Mouse (Mus musculus): ENCODE measurements around the gene Fer1l5.

The Fer1l5 gene

DNA sequence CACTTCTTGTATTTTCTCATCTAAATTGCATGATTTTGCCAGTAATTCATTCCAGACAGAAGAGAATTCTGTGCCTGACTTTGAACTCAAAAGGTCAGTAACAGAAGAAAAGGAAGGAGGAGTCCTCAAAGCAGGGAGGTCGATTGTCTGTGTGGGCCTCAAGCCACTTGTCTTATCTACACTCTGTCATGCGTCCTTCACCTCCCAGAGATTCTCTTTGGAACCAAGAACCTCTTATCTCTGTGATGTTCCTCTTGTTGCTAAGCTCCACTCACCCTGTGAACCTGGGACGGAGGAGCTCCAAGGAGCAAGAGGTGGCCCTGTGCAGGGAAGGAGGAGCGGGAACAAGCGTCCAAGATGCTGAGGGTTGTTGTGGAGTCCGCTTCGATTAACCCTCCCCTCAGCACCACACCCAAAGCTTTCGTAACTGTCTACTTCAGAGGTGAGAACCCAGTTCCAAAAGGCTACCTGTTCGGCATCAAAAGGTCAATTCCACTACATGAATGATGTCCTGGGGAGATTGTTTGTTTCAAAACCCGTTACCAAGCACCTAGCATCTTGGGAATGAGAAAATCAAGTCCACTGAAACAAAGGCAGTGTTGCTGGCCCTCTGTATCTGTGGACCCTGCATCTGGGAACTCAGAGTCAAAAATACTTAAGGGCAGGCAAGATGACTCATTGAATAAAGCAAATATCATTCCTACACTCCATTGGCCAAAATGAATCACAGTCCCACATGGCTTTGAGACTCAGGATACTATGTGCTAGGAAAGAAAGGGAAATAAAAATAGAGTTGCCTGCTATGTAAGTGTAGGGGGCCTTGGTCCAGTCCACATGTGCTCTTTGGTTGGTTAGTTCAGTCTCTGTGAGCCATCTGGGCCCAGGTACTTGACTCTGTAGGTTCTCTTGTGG lies at the start of gene Fer1l5:
Fer1l5 (plus strand) TSS at position 358 of the 912 bp plus-strand sequence.
- DNase-seq (ENCODE audit: low read depth, low spot score) = peak; percentile 51

DNA sequence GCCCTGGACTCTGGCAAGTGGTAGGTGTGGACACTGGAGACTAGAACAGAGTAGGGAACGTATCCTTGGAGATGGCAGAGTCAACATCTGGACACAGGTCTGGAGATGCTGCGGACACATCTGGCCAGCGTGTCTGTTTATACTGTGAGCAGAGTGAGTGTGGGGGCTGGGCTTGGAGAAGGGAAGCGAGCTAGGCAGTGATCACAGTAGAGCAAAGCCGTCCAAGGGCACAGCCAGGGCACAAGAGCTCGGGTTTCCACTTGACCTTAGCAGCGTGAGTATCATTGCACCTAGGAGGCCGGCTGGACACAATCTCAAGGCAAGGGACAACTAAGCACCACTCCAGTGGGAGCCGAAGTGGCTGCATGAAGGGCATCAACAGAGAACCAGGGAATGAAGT lies 49.0 kb upstream of the Fer1l5 start:
- no peak for DNase-seq (ENCODE audit: low read depth, low spot score)

DNA sequence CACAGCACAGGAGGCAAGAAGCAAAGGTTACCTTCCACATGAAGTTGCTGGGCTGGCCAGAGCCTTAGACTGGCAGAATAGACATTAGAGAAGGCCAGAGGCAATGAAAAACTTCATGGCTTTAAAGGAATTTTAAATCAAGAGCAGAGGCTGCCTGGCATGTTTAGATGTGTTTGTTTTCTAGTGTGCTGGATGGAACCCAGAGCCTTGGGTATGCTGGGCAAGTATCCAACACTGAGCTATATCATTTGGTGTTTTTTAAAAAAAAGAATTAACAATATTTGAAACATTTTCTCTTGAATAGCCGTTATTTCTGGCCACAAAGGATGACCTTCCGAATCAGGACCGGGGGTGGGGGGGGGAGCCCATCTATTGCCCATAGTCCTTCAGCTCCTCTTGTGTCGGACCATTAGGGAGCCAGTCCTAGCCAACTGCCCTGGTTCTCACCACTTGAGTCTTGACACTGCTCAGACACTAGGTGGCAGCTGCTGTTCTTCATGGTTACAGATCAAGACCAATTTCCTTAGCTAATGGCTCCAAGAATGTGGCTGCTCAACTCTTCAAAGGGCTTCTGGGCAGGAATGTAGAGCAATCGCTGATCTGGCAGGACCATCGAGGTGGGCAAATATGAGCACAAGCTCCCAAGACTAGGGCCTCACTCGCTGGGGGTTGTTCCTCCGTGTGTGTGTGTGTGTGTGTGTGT lies 48.2 kb upstream of the Fer1l5 start:
- peak; percentile 81 for DNase-seq (ENCODE audit: low read depth, low spot score)

DNA sequence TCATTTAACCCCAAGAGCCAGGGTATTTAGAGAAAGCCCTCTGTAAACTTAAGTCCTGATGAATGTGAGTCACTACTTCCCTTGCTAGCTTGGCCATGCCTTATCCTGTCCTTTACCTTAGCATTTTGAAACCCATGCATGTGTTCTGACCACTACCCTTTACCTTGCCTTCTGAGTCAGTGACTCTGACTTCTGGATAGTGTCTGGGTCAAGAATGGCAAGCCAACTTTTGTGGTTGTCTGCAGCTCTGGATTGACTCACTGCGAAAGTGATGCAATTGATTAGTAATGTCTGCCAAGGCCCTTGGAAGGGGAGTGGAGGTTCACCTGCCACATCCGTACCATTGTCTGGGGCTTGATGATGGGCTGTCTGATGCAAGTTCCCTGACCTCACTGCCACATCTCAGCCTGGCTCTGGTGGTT lies 46.2 kb upstream of the Fer1l5 start:
- peak; percentile 98 for DNase-seq (ENCODE audit: low read depth, low spot score)

DNA sequence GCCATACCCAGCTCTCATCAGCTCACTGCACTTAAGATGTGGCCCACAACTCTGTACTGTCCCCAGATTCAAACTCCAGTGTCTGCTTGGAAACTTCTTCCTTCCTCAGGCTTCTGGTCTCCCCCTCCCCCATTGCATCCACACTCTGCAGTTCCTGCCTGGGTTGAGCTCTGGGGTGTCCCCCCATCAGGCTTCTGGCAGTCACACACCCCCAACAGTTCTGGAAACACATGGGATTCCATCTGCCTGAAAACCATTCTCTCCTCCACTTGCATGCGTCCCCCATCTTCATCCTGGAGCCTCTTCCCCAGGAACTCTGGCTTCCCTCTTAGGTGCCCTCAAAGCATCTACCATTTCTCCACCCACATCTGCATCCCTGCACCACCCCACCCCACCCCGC lies 45.3 kb upstream of the Fer1l5 start:
- DNase-seq (ENCODE audit: low read depth, low spot score) = no peak

DNA sequence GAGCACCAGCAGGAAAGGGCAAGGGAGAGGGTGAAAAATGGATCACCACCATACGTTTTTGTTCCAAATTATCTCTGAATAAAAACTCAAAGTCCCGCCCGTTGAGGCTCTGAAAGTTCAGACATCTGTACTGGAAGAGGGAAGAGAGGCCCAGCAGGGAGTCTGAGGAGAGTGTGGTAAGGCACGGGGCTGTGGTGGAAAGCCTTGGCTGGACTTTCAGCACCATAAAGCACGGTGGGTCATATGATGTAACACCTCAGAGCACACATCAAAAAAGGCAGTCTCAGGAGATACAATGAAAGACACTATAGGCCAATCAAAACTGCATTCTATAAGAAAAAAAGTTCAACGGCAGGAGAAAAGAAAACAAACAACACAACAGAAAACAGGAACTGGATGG lies 40.3 kb upstream of the Fer1l5 start:
- no peak for DNase-seq (ENCODE audit: low read depth, low spot score)

DNA sequence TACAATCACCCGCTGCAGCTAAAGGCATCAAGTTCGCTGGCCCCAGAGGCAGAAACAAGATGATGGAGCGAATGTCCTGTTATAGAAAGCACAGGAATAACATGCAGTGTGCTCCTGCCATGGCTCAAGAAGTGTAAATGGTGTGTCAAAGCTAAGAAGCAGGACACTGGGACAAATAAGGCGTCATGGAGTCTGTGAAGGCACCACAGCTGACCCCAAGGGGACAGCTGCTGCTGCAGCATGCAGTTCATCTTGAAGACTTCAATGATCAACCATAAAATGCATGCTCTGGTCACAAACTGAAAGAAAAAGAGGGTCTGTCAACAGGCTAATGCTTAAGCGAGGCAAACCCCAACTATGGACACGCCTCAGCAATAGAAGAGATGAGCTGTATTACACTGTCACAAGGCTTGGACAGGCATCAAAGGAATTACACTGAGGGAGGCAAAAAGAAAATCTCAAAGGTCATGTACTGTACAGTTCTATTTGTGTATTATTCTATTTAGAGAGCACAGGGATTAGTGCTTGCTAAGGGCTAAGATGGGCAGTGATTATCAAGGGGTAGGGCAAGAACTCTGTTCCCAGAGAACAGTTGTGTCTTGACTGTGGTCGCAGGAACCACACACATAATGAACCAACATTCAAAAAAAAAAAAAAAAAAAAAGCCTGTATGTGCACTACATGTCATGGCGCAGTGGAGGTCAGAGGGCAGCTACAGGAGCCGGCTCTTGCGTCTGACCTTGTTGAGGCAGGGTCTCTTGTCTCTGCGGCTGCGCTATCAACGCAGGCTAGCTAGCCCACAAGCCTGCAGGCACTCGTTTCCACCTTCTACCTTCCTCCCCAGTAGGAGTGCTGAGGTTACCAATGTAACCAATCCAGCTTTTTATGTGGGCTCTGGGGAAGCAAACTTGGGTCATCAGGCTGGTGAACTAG lies 38.9 kb upstream of the Fer1l5 start:
- DNase-seq (ENCODE audit: low read depth, low spot score) = no peak

DNA sequence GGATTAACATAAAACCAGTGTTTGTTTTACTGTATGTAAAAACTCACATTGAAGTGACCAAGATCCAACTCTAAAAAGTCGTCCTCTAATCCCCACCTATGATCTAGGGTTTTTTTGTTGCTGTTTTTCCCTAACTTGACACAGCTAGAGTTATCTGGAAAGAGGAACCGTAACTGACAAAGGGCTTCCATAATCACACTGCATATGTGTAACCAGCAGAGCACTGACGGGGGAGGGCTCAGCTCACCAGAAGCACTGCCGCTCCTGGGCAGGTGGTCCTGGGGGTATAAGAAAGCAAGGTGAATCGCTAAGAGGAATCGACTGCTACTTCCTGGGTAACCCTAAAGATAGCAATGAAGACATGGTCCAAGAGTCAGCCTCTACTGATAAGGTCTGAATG lies 29.5 kb upstream of the Fer1l5 start:
- no peak for DNase-seq (ENCODE audit: low read depth, low spot score)

DNA sequence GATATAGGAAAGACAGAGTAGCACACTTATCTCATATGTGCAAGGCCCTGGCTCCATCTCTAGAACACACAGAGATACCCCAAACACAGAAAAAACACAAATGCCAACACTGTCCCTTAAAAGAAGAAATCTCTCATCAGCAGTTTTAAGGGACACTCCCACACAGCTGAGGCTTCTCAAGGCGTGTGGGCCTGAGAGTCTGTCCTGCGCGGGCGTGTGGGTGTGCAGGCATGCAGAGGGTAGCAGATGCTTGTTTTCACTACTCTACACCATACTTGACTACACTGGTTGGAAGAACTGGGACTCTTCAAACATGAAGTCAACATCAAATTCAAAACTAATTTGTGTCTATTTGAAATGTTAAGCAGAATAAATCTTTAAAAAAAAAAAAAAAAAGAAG lies 19.7 kb upstream of the Fer1l5 start:
- DNase-seq (ENCODE audit: low read depth, low spot score) = no peak

DNA sequence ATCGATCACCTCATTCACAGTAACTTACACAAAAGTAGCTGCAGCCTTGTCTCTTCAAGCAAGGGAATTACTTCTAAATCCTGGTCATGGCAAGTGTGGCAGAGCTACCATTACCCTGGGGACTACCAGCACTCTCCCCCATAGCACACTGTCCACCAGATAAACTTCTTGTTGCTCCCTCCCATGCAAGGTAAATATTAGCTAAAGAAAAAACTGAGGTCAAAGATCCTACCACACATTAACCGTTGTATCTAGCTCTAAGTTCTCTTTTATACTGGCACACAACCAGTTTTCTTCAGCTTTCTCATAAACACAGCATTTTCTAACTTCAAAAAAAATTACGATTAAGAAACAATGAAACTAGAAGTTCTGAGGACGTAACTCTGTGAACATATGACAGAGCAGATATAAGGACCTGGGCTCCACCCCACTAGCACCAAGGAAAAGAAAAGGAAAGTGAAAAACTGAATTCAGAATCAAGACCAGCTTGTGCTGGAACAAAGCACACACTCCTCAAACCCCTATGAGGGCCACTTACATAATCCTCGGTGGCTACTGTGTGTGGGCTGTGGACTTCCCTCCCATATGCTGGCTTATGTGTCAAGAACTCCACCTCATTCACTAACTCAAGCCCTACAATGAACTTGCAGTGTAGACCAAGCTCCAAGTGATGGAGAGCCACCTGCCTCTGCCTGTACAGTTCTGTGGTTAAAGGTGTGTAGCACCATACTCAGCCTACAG lies 15.0 kb upstream of the Fer1l5 start:
- DNase-seq (ENCODE audit: low read depth, low spot score) = no peak

DNA sequence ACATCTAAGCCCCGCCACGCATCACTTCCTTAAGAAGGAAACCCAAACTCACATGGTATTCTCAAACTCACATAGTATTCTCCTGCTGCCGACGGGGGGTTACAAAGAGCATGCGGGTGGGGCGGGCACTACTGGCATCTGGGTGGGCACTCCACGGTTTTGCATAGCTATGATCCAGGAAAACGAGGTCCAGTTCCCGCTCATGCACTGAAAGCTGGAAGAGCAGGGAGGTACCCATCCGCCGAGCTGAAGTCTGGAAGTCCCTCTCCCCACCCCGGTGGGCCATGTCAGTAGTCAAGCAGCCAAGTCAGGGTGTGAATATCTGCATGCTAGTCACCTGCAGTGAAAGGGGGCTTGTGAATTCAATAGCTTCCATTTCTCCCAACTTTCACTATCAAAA lies 4.4 kb upstream of the Fer1l5 start:
- no peak for DNase-seq (ENCODE audit: low read depth, low spot score)

DNA sequence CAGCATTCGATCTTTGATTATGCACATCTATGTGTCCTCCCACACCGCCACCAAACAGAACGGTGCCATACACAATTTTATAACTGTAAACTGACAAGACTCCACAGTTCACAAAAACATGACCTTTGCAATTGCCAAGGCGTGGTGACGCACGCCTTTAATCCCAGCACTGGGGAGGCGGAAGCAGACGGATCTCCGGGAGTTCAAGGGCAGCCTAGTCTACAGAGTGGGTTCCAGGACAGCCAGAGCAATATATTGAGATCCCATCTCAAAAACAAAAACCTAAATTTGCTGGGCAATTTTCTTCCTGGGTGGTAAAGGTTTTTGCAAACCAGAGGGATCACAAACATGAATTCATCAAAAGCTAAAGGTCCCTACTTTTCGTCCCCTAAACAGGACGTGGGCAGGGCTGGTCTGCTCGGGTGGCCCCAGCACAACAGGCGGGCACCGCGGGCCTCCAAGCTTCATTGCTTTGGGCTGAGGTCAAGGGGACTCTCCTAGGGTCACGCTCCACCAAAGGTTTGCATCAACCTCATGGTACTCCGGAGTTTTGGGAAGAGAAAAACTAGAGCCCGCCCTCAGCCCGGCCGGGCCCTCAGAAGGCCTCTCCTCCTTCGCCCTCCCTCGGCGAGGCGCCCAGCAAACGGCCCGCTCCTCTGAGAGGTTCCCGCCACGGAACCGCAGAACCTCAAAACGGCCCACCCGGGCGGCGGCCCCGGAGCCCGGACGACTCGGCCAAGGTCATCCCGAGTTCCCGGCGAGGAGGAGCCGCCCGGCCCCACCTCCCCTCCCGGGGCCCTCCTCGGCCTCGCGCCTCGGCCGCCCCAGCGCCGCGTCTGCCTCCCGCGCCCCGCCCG lies 3.8 kb upstream of the Fer1l5 start:
- peak; percentile 55 for DNase-seq (ENCODE audit: low read depth, low spot score)

DNA sequence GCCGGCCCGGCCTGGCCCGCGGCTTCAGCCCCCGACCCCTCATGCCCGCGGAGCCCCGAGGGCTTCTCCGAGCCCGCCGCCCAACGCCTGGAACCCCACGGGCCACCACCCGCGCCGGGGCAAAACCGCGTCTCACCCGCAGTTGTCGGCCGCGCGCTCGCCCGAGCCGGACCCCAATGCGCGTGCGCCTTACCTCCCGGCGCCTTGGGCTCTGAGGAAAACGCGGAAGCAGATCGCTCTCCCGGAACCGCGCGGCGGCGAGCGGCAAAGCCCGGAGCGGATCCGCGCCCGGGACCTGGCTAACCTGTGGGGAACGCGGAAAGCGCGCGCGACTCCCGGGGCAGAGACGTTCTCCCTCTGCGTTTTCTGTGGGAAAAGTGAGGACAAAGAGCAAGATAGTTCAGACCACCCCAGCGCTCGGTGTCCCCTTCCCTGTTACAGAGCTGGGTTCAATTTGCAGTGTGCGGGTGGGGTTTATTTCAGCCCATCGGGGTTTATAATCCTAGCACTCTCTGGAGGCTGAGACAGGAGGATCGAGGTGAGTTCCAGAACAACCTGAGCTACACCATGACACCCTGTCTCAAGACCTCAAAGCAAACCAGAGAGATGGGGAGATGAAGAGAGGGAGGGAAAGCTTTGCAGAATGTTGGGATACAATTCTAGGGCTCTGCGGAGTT lies 3.0 kb upstream of the Fer1l5 start, which contains the start of gene Kansl3:
Kansl3 (minus strand) TSS at position 213 of the 677 bp plus-strand sequence.
- DNase-seq (ENCODE audit: low read depth, low spot score) = peak; percentile 83

DNA sequence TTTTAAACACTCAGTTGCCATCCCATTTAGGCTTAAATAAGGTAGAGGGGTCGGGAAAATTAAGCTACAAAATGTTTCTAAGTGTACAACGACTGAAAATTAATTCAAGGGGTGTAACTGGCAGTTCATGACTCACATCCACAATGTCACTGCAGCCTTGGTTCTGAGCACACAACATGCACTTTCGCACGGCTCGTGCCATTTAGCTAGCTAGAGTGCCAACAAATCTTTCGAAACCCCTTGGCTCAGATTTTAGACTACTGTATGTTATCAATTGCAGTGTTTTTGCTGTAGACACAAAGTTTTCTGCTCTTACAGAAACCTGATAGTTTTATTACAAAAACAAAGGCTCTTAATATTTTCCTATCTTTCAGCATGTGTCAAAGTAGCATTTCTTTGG lies 1.2 kb upstream of the Fer1l5 start:
- peak; percentile 11 for DNase-seq (ENCODE audit: low read depth, low spot score)

DNA sequence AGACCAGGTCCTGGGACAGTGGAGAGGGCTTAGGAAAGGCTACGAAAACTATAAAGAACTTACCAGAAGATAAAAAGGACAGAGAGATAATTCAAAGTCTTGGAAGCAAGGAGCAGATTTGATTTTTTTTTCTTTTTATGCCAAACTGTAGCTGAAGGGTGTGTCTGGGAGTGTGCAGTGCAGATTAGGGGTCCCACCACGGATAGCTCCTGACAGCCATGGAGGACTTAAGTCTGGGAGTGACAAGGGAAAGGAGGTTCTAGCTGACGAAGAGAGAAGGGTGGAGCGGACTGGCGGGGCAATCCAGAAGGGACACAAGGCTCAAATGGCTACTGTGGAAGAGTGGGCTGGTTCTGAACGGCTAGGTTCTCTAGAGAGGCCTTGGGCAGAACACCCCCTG lies 6.8 kb downstream of the Fer1l5 start:
- no peak for DNase-seq (ENCODE audit: low read depth, low spot score)

DNA sequence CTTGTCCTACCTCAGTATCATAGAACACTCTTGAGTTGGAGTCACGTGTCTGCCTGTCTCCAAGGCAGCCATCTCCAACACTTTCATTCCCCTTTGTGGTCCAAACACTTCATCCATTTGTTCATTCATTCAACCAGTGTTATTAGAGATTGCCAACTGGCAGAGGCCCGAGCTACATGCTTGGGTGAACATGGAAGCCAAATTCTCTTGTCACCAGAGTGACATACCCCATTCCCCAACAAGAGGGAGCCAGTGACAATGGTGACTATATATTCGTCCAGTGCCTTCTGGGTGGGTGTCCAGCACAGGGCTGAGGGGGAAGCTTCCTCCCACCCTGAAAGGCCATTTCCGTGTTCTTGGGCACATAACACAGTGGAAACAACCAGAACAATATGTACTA lies 7.5 kb downstream of the Fer1l5 start:
- DNase-seq (ENCODE audit: low read depth, low spot score) = no peak

DNA sequence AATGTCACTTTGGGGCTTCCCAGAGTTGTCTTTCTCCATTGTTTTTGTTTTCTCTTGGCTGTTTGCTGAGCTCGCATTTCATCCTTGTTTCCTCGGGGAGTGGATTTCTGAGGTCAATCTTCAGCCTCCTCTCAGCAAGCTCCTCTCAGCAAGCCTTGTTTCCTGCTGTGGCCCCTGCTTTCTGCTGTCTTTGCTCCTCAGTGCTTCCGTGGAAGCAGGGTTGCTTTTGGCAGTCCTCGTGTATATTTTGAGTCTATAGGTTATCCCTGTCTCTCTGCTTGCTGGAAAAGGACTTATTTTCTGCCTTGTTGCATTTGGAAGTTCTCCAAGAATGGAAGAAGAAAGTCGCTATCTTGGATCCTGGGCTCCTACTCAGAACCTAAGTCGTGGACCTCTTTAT lies 24.9 kb downstream of the Fer1l5 start:
- DNase-seq (ENCODE audit: low read depth, low spot score) = no peak

DNA sequence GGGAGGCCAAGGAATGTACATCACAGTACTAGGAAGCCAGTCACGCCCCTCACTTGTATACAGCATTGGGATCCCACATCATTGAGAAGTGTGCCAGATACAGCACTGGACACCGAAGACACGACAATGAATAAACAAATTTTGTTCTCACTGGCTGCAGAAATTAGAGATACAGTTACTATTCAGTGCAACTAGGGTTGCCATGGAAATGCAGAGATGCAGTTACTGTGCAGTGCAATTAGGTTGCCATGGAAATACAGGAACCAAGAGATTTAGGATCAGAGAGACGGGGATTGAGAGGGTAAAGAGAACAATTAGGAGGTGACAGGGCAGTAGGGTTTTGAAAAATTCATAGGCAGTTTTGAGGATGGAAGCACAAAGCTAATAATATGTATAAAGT lies 29.4 kb downstream of the Fer1l5 start:
- DNase-seq (ENCODE audit: low read depth, low spot score) = no peak

DNA sequence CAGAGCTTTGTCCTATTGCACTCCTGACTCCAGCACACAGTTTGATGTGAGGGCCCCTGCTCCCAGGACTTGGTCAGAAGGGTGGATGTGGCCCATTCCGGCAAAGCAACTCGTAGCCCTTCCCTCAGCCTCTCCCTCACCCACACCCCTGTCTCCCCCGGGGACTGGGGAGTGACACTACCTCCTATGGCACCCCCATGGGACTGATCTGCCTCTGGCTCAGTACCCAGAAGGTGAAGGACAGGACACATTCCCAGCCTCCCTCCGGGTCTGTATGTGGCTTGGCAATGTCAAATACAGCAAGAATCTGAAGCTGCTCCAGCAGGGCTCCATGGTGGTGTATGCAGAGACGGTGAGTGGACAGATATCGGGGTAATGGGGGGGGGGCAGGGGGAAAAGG lies 32.4 kb downstream of the Fer1l5 start:
- DNase-seq (ENCODE audit: low read depth, low spot score) = no peak

DNA sequence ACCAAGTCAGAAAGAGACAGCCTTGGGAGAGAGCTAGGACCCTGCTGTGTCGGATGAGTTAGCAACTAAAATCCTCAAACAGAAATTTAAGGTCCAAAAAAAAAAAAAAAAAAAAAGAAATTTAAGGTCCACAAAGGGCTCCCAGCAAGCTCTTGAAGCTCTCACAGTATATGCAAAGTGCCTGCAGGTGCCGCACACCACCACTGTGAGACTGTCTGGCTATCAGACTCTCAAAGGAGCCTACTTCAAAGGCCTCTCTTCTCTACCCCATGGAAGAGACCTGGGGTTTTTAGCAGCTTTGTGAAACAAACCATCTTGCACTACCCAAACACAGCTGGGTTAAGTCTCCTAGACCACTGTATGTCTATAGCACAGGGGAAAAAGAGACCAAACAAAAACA lies 57.4 kb downstream of the Fer1l5 start:
- no peak for DNase-seq (ENCODE audit: low read depth, low spot score)

Data from 3T3-L1 (cell line).